Mouse (Mus musculus) kidney, adult 2 months (tissue): ENCODE data around the gene Nwd1. TPM values are rescaled to one million over a fixed set of nuclear protein-coding genes. Genes with fewer than 3 reads are reported as not detected.

ENCODE experiments used
- DNase-seq: peaks from one replicate; pipeline ENCODE4 v3.0.0; 2021
- H3K27ac ChIP-seq: fragments of 200-500 bp; 2 replicates; pipeline ENCODE4 v1.5.1; 2012; ENCODE audit warnings: low read depth, low read length, control low read depth, inconsistent platforms; ENCODE audit not compliant: insufficient read depth
- H3K27me3 ChIP-seq: fragments of 200-500 bp; replicated peaks from 2 replicates; pipeline ENCODE4 v1.6.1; 2012; ENCODE audit warnings: mild to moderate bottlenecking, moderate library complexity, low read length, inconsistent platforms; ENCODE audit not compliant: control insufficient read depth, insufficient read depth
- H3K36me3 ChIP-seq: fragments of 200-500 bp; 2 replicates; pipeline ENCODE4 v1.6.1; 2012; ENCODE audit warnings: mild to moderate bottlenecking, moderate library complexity, low read length, inconsistent platforms; ENCODE audit not compliant: control insufficient read depth, insufficient read depth
- H3K4me1 ChIP-seq: fragments of 200-500 bp; 2 replicates; pipeline ENCODE4 v1.6.1; 2011; ENCODE audit warnings: low read length; ENCODE audit not compliant: control insufficient read depth, insufficient read depth
- H3K4me3 ChIP-seq: fragments of 200-500 bp; 2 replicates; pipeline ENCODE4 v1.5.1; 2011; ENCODE audit warnings: mild to moderate bottlenecking, low read depth, low read length, control low read depth; ENCODE audit not compliant: insufficient read depth
- CTCF ChIP-seq: fragments of 200-500 bp; conservative IDR thresholded peaks from 2 replicates; pipeline ENCODE4 v1.5.1; 2011; ENCODE audit warnings: low read depth, mild to moderate bottlenecking, control low read depth, low read length, moderate library complexity, mixed read lengths; ENCODE audit not compliant: insufficient read depth, insufficient read length
- POLR2A ChIP-seq: fragments of 200-500 bp; IDR thresholded peaks from one replicate; pipeline ENCODE4 v1.6.1; 2011; ENCODE audit warnings: low read depth, low read length, control low read depth
- WGBS: fragments of 180-500 bp; shearing (Covaris S2); methylation state at CpG from one replicate; pipeline ENCODE4 v1.1.7; 2018; 5-methylcytosine and 5-hydroxymethylcytosine counted together
- polyA plus RNA-seq: library from polyadenylated mRNA; depleted of rRNA; stranded (reverse); fragments of >200 nt; gene quantifications from 2 replicates; pipeline ENCODE4 v1.2.3, GENCODE M21; 2012; rRNA removed

Nwd1 gene
- polyA plus RNA-seq, 1 experiment: 0.08 TPM

GRCm38 (mm10) chr8:72757426-72758195 is 111.1 kb downstream of the Nwd1 start:
- no peak for DNase-seq
- Histone ChIP-seq H3K27ac (no peak overlapping the region), H3K4me1 (no peaks in the 10 kb centered on the region), H3K36me3 (peaks cover 3% of the 10 kb centered on the region), H3K4me3 (no peak overlapping the region), H3K27me3 (no peaks in the 10 kb centered on the region)
- WGBS: 83% methylated on average over 15 of the region's 15 CpGs
- TF ChIP-seq POLR2A: no peak
- no peak for TF ChIP-seq CTCF

- no peak overlapping the region for H3K27ac ChIP-seq
- TF ChIP-seq POLR2A (no peak), CTCF (no peak)
- H3K4me1 ChIP-seq: no peaks in the 10 kb centered on the region
- H3K27me3 ChIP-seq: no peaks in the 10 kb centered on the region
- no peak for DNase-seq
- H3K4me3 ChIP-seq: no peak overlapping the region
- peaks cover 3% of the 10 kb centered on the region for H3K36me3 ChIP-seq
Observed at GRCm38 (mm10) chr8:72758310-72758709, 111.8 kb downstream of the Nwd1 start.

- no peak overlapping the region for H3K4me3 ChIP-seq
- no peak for TF ChIP-seq POLR2A
- TF ChIP-seq CTCF: no peak
- H3K36me3 ChIP-seq: peaks cover 3% of the 10 kb centered on the region
- no peak for DNase-seq
- WGBS: 82% methylated on average over 3 of the region's 3 CpGs
- H3K27ac ChIP-seq: no peak overlapping the region
- no peaks in the 10 kb centered on the region for H3K27me3 ChIP-seq
- H3K4me1 ChIP-seq: no peaks in the 10 kb centered on the region
Observed at GRCm38 (mm10) chr8:72760216-72760615, 113.7 kb downstream of the Nwd1 start.

- Histone ChIP-seq H3K4me3 (peak within 1 kb of the TSS; percentile 8; the same call in 1 of the 2 replicates), H3K27ac (peak within 1 kb of the TSS; percentile 46), H3K36me3 (peaks cover 3% of the 10 kb centered on the region), H3K4me1 (no peaks in the 10 kb centered on the region), H3K27me3 (no peaks in the 10 kb centered on the region)
- TF ChIP-seq CTCF (no peak), POLR2A (no peak)
- peak; percentile 42 for DNase-seq
- WGBS: 66% methylated on average over 7 of the region's 7 CpGs
Observed at GRCm38 (mm10) chr8:72761322-72762051, 115.0 kb downstream of the Nwd1 start, which contains the start of gene F2rl3. Gene F2rl3 (plus strand): TSS chr8:72761880.

- Histone ChIP-seq H3K4me1 (peaks cover 3% of the 10 kb centered on the region; the same call in 1 of the 2 replicates), H3K27me3 (no peaks in the 10 kb centered on the region), H3K27ac (no peak overlapping the region), H3K36me3 (no peaks in the 10 kb centered on the region), H3K4me3 (peak overlapping the region; percentile 8; the same call in 1 of the 2 replicates)
- no peak for DNase-seq
- TF ChIP-seq POLR2A (no peak), CTCF (no peak)
- WGBS: 84% methylated on average over 12 of the region's 12 CpGs
Observed at GRCm38 (mm10) chr8:72762306-72762705, 115.8 kb downstream of the Nwd1 start.

- DNase-seq: no peak
- Histone ChIP-seq H3K4me1 (peaks cover 3% of the 10 kb centered on the region; the same call in 1 of the 2 replicates), H3K27me3 (no peaks in the 10 kb centered on the region), H3K4me3 (no peak overlapping the region), H3K36me3 (no peaks in the 10 kb centered on the region), H3K27ac (no peak overlapping the region)
- TF ChIP-seq POLR2A: no peak
- WGBS: 89% methylated on average over 4 of the region's 4 CpGs
Observed at GRCm38 (mm10) chr8:72765696-72766095, 119.2 kb downstream of the Nwd1 start.

- 35% methylated on average over 7 of the region's 7 CpGs for WGBS
- Histone ChIP-seq H3K27ac (no peak overlapping the region), H3K4me3 (no peak overlapping the region), H3K4me1 (peaks cover 3% of the 10 kb centered on the region; the same call in 1 of the 2 replicates), H3K27me3 (no peaks in the 10 kb centered on the region), H3K36me3 (no peaks in the 10 kb centered on the region)
- no peak for DNase-seq
- no peak for TF ChIP-seq POLR2A
- no peak for TF ChIP-seq CTCF
Observed at GRCm38 (mm10) chr8:72766777-72767176, 120.3 kb downstream of the Nwd1 start.

Other genes starting within 250 kb of the Nwd1 start
- 30.3 and 31.9 TPM in 2 replicates for gene Eps15l1, start 225.3 kb upstream of the Nwd1 start, polyA plus RNA-seq
- gene Calr3, start 202.8 kb upstream of the Nwd1 start, polyA plus RNA-seq: 0.77 TPM in 2 replicates
- 6.8 and 7.2 TPM in 2 replicates for gene 1700030K09Rik, start 202.8 kb upstream of the Nwd1 start, polyA plus RNA-seq
- 33.5 and 35.7 TPM in 2 replicates for gene Cherp, start 171.5 kb upstream of the Nwd1 start, polyA plus RNA-seq
- 52.7 and 67.5 TPM in 2 replicates for gene Slc35e1, start 154.1 kb upstream of the Nwd1 start, polyA plus RNA-seq
- gene Med26, start 98.4 kb upstream of the Nwd1 start, polyA plus RNA-seq: 6.1 and 7.9 TPM in 2 replicates
- 42.5 and 51.8 TPM in 2 replicates for gene Smim7, start 75.6 kb upstream of the Nwd1 start, polyA plus RNA-seq
- 34.0 and 40.8 TPM in 2 replicates for gene Tmem38a, start 74.7 kb upstream of the Nwd1 start, polyA plus RNA-seq
- gene Sin3b, start 76.6 kb downstream of the Nwd1 start, polyA plus RNA-seq: 141 and 152 TPM in 2 replicates
- 2.2 and 2.8 TPM in 2 replicates for gene F2rl3, start 115.2 kb downstream of the Nwd1 start, polyA plus RNA-seq